Mouse (Mus musculus) cortical plate, adult 2 months (tissue): ENCODE results near the gene Mical2.

Experiments used
- CTCF ChIP-seq: fragments of 200-500 bp; IDR thresholded peaks from 2 replicates; pipeline ENCODE4 v1.5.1; 2011; ENCODE audit warnings: mild to moderate bottlenecking, control low read depth, low read length; ENCODE audit not compliant: insufficient read depth; ENCODE audit errors: extremely low read depth
- POLR2A ChIP-seq: fragments of 200-500 bp; IDR thresholded peaks from 2 replicates; pipeline ENCODE4 v1.6.1; 2011; ENCODE audit warnings: mild to moderate bottlenecking, low read length, control low read depth; ENCODE audit not compliant: insufficient read depth; ENCODE audit errors: extremely low read depth

DNA sequence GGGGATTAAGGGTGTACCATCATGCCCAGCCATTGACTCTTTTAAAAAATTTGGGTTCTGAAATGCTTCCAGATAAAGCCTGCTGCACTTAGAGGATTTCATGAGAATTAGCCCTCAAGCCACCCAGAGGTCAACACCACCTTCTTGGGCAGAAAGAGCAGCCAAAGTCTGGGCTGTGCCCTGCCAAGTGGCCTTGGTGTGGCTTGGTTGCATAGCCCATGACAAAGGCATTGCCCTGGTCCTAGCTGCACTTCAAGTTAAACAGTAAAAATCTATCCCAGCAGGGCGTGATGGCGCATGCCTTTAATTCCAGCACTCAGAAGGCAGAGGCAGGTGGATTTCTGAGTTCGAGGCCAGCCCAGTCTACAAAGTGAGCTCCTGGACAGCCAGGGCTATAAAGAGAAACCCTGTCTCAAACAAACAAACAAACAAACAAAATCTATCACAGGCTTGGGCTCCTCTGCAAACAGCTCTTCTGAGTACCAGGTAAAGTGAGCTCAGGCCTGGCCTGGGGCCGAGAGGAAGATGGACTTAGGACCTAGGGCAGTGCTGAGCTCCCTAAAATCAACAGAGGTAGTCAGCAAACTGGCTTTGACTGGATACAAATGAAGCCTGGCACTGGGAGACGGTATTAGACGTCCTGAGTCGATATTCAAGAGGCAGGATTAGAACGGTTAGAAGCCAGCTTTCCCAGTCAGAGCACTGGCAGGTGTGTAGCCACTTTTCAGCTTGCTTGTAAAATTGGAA lies 224.5 kb downstream of the Mical2 start:
- TF ChIP-seq POLR2A (no peak), CTCF (no peak)
